Mouse (Mus musculus): ENCODE results near the gene Fip1l1.

DNA sequence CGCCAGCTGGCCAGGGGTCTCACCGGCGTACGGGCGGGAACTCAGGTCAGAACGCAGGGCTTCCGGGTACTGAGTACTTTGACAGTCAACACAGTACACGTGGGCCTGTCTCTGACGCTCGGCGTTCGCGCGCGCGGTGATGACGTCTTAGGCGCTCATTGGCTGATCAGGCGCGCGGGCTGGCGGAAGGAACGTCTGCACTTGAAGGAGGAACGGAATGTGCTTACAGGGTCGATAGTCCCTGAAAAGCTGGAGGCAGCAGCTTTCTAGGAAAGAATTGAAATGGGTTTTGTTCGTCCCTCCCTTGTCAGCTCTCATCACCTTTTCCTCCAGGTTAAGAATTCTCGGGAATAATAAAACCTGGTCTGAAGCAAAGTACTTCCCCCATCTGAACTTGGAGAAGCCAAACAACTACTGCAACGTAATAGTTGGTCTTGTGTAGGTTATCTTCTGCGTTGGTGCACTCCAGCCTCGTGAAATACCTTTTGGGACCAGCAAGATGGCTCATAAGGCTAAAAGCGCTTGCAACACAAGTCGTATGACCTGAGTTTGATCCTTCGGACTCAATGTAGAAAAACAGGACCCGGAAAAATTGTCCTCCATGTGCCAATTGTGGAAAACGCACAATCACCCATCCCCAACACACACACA lies 3.5 kb upstream of the Fip1l1 start, which contains the start of gene Scfd2:
- TF ChIP-seq CTCF (conservative IDR thresholded peaks at IDR 0.05 in 1 of 2, IDR thresholded peaks at IDR 0.05 in 1 of 2; ENCODE audit: low read depth in 2 of 2, low read length in 2 of 2) (no peak), POLR2A (IDR thresholded peaks at IDR 0.05; ENCODE audit: low read depth, low read length) (peak; percentile 88), EP300 (IDR thresholded peaks at IDR 0.05; ENCODE audit: low read length) (no peak)
